Mouse (Mus musculus) MEL (cell line): ENCODE results near the gene Gpr15. TPM values are rescaled to one million over a fixed set of nuclear protein-coding genes. Genes with fewer than 3 reads are reported as not detected.

Source experiments
- DNase-seq: peaks from one replicate; pipeline ENCODE4 v3.0.0; 2011; ENCODE audit warnings: low read depth, low spot score
- H3K27ac ChIP-seq: 2 replicates; pipeline ENCODE4 v1.5.1; 2012; ENCODE audit warnings: low read depth, mild to moderate bottlenecking, control low read depth, low read length, moderate library complexity; ENCODE audit not compliant: control insufficient read depth
- H3K27me3 ChIP-seq, 2 experiments: fragments of 150-350 bp in 1 of 2; sonication (generic) in 1 of 2; 2 replicates each; pipeline ENCODE4 v1.6.1; 2012; ENCODE audit warnings: low read length in 2 of 2, mild to moderate bottlenecking in 2 of 2, improper control_type of control experiment in 1 of 2, moderate library complexity in 1 of 2; ENCODE audit not compliant: insufficient read depth in 2 of 2, control insufficient read depth in 1 of 2
- H3K36me3 ChIP-seq, 2 experiments: 2 replicates each; pipeline ENCODE4 v1.6.1; 2012 to 2014; ENCODE audit warnings: low read length in 2 of 2, improper control_type of control experiment in 1 of 2, inconsistent platforms in 1 of 2, mild to moderate bottlenecking in 1 of 2; ENCODE audit not compliant: insufficient read depth in 2 of 2, control insufficient read depth in 1 of 2
- H3K4me1 ChIP-seq, 2 experiments: fragments of 150-350 bp in 1 of 2; sonication (generic) in 1 of 2; 2 replicates each; pipeline ENCODE4 v1.6.1; 2012; ENCODE audit warnings: low read length in 2 of 2, improper control_type of control experiment in 1 of 2, mild to moderate bottlenecking in 1 of 2; ENCODE audit not compliant: insufficient read depth in 2 of 2, control insufficient read depth in 1 of 2
- H3K4me3 ChIP-seq, 2 experiments: fragments of 150-350 bp in 1 of 2; sonication (generic) in 1 of 2; 2 replicates each; pipeline ENCODE4 v1.5.1; 2012; ENCODE audit warnings: low read depth in 2 of 2, low read length in 2 of 2, mild to moderate bottlenecking in 2 of 2, moderate library complexity in 2 of 2, control low read depth in 1 of 2, improper control_type of control experiment in 1 of 2; ENCODE audit not compliant: control insufficient read depth in 1 of 2, insufficient read depth in 1 of 2
- H3K79me2 ChIP-seq: 2 replicates; pipeline ENCODE4 v1.6.1; 2012; ENCODE audit warnings: mild to moderate bottlenecking, low read length, moderate library complexity; ENCODE audit not compliant: control insufficient read depth, poor library complexity, insufficient read depth
- H3K9ac ChIP-seq: 2 replicates; pipeline ENCODE4 v1.6.1; 2012; ENCODE audit warnings: low read depth, mild to moderate bottlenecking, control low read depth, low read length, moderate library complexity; ENCODE audit not compliant: control insufficient read depth, poor library complexity, severe bottlenecking
- H3K9me3 ChIP-seq: fragments of 150-350 bp; sonication (generic); replicated peaks from 2 replicates; pipeline ENCODE4 v1.6.1; 2012; ENCODE audit warnings: mild to moderate bottlenecking, low read length, improper control_type of control experiment, moderate library complexity; ENCODE audit not compliant: insufficient read depth
- CHD1 ChIP-seq: IDR thresholded peaks from 2 replicates; pipeline ENCODE4 v1.6.1; 2012; ENCODE audit warnings: low read depth, mild to moderate bottlenecking, inconsistent platforms, low read length, improper control_type of control experiment
- CHD2 ChIP-seq: IDR thresholded peaks from 2 replicates; pipeline ENCODE4 v1.6.1; 2011; ENCODE audit warnings: low read length, improper control_type of control experiment
- CTCF ChIP-seq, 3 experiments: IDR thresholded peaks in 2 of 3; conservative IDR thresholded peaks in 1 of 3; 2 replicates each; pipeline ENCODE4 v1.5.1; 2011 to 2012; ENCODE audit warnings: low read length in 3 of 3, low read depth in 2 of 3, mild to moderate bottlenecking in 2 of 3, improper control_type of control experiment in 1 of 3, inconsistent platforms in 1 of 3, mixed read lengths in 1 of 3, moderate library complexity in 1 of 3; ENCODE audit not compliant: control insufficient read depth in 1 of 3, insufficient read depth in 1 of 3, poor library complexity in 1 of 3, severe bottlenecking in 1 of 3
- GATA1 ChIP-seq: IDR thresholded peaks from 2 replicates; pipeline ENCODE4 v1.6.1; 2011; ENCODE audit warnings: low read depth, low read length, improper control_type of control experiment
- MYB ChIP-seq: IDR thresholded peaks from 2 replicates; pipeline ENCODE4 v1.6.1; 2011; ENCODE audit warnings: mild to moderate bottlenecking, low read depth, low read length, improper control_type of control experiment
- MYC ChIP-seq: IDR thresholded peaks from 2 replicates; pipeline ENCODE4 v1.6.1; 2011; ENCODE audit warnings: low read depth, mild to moderate bottlenecking, low read length, improper control_type of control experiment, moderate library complexity
- NRF1 ChIP-seq: IDR thresholded peaks from 2 replicates; pipeline ENCODE4 v1.6.1; 2014; ENCODE audit warnings: low read depth, mild to moderate bottlenecking, inconsistent platforms, low read length, improper control_type of control experiment, moderate library complexity; ENCODE audit not compliant: poor library complexity, insufficient read depth, severe bottlenecking
- RAD21 ChIP-seq: IDR thresholded peaks from 2 replicates; pipeline ENCODE4 v1.6.1; 2011; ENCODE audit warnings: mild to moderate bottlenecking, low read depth, low read length, improper control_type of control experiment
- RCOR1 ChIP-seq: IDR thresholded peaks from 2 replicates; pipeline ENCODE4 v1.6.1; 2012; ENCODE audit warnings: low read depth, mild to moderate bottlenecking, inconsistent platforms, low read length, improper control_type of control experiment
- SIN3A ChIP-seq: IDR thresholded peaks from 2 replicates; pipeline ENCODE4 v1.6.1; 2012; ENCODE audit warnings: low read length, improper control_type of control experiment, inconsistent platforms
- SMC3 ChIP-seq: IDR thresholded peaks from 2 replicates; pipeline ENCODE4 v1.6.1; 2011; ENCODE audit warnings: low read depth, low read length, improper control_type of control experiment
- USF2 ChIP-seq, 2 experiments: IDR thresholded peaks; 2 replicates each; pipeline ENCODE4 v1.6.1; 2011 to 2012; ENCODE audit warnings: improper control_type of control experiment in 2 of 2, low read length in 2 of 2, borderline replicate concordance in 1 of 2, inconsistent platforms in 1 of 2, low read depth in 1 of 2, mild to moderate bottlenecking in 1 of 2; ENCODE audit not compliant: insufficient read depth in 1 of 2
- ZC3H11A ChIP-seq: IDR thresholded peaks from 2 replicates; pipeline ENCODE4 v1.6.1; 2012; ENCODE audit warnings: low read depth, mild to moderate bottlenecking, inconsistent platforms, low read length, improper control_type of control experiment
- ZNF384 ChIP-seq: IDR thresholded peaks from 2 replicates; pipeline ENCODE4 v1.6.1; 2012; ENCODE audit warnings: low read depth, mild to moderate bottlenecking, inconsistent platforms, low read length, improper control_type of control experiment
- polyA plus RNA-seq, 2 experiments: library from polyadenylated mRNA; stranded (reverse) in 1 of 2; unstranded in 1 of 2; fragments of >175 nt in 1 of 2; fragments of >200 nt in 1 of 2; gene quantifications; 2 replicates each; pipeline versions ENCODE4 v1.2.1 to v1.2.4; 2012; ENCODE audit warnings: low replicate concordance in 2 of 2, low read depth in 1 of 2; ENCODE audit not compliant: insufficient read length in 2 of 2, insufficient read depth in 1 of 2, missing spikeins in 1 of 2
- total RNA-seq: library from RNA; depleted of rRNA; stranded (reverse); fragments of 300-350 nt; gene quantifications from 2 replicates; pipeline ENCODE4 v1.2.3, GENCODE M21; 2012

The Gpr15 gene
- total and polyA plus RNA-seq, 3 experiments, result not detected

GRCm38 (mm10) chr16:58740751-58741150 is 21.9 kb upstream of the Gpr15 start:
- H3K79me2 ChIP-seq, result no peaks in the 10 kb centered on the region
- H3K4me3 ChIP-seq, result no peak overlapping the region
- no peak for DNase-seq
- H3K36me3 ChIP-seq, result no peaks in the 10 kb centered on the region
- H3K9me3 ChIP-seq, result no peaks in the 10 kb centered on the region
- no peaks in the 10 kb centered on the region for H3K27me3 ChIP-seq
- no peak for TF ChIP-seq MYC
- no peak for TF ChIP-seq RCOR1
- TF ChIP-seq NRF1, result no peak
- no peak for TF ChIP-seq CHD1
- TF ChIP-seq SIN3A, result no peak
- no peak overlapping the region for H3K9ac ChIP-seq
- H3K27ac ChIP-seq, result no peak overlapping the region
- no peaks in the 10 kb centered on the region for H3K4me1 ChIP-seq

- H3K27ac ChIP-seq, result no peak overlapping the region
- H3K36me3 ChIP-seq, result no peaks in the 10 kb centered on the region
- H3K4me3 ChIP-seq, result no peak overlapping the region
- DNase-seq, result no peak
- H3K79me2 ChIP-seq, result no peaks in the 10 kb centered on the region
- H3K9ac ChIP-seq, result no peak overlapping the region
- no peak for TF ChIP-seq USF2 (IDR thresholded peaks at IDR 0.05; ENCODE audit: borderline replicate concordance in 1 of 2, insufficient read depth in 1 of 2, low read depth in 1 of 2, low read length in 2 of 2)
- TF ChIP-seq CHD2, result no peak
- TF ChIP-seq ZNF384, result no peak
- H3K27me3 ChIP-seq, result no peaks in the 10 kb centered on the region
- no peaks in the 10 kb centered on the region for H3K9me3 ChIP-seq
- no peaks in the 10 kb centered on the region for H3K4me1 ChIP-seq
These were observed 19.9 kb upstream of the Gpr15 start for GRCm38 (mm10) chr16:58738800-58739199.

GRCm38 (mm10) chr16:58738205-58738604 is 19.3 kb upstream of the Gpr15 start:
- H3K9me3 ChIP-seq, result no peaks in the 10 kb centered on the region
- no peak overlapping the region for H3K9ac ChIP-seq
- H3K79me2 ChIP-seq, result no peaks in the 10 kb centered on the region
- H3K36me3 ChIP-seq, result no peaks in the 10 kb centered on the region
- peak; percentile 35 for DNase-seq
- TF ChIP-seq MYB (no peak), GATA1 (no peak), NRF1 (no peak), USF2 (IDR thresholded peaks at IDR 0.05; ENCODE audit: borderline replicate concordance in 1 of 2, insufficient read depth in 1 of 2, low read depth in 1 of 2, low read length in 2 of 2) (no peak), SMC3 (peak; percentile 55), RAD21 (peak; percentile 49), ZC3H11A (0 out of 2 replicates have a peak, but pooled peaks have one; percentile 21), SIN3A (no peak), CHD1 (no peak), CTCF (IDR thresholded peaks at IDR 0.05 in 2 of 3, conservative IDR thresholded peaks at IDR 0.05 in 1 of 3; ENCODE audit: control insufficient read depth in 1 of 3, insufficient read depth in 1 of 3, low read depth in 2 of 3, low read length in 3 of 3, poor library complexity in 1 of 3, severe bottlenecking in 1 of 3) (peak; percentile 15 to 35 (median 16); a peak in 4 of 6 replicates)
- TF ChIP-seq, all 39 proteins: peak for 4
- no peak overlapping the region for H3K27ac ChIP-seq
- no peak overlapping the region for H3K4me3 ChIP-seq
- H3K4me1 ChIP-seq, result no peaks in the 10 kb centered on the region
- no peaks in the 10 kb centered on the region for H3K27me3 ChIP-seq
